Mouse (Mus musculus): ENCODE data around the gene Cnnm4. TPM values are rescaled to one million over a fixed set of nuclear protein-coding genes. Genes with fewer than 3 reads are reported as not detected.

The Cnnm4 gene
- polyA plus RNA-seq, 1 experiment from 2014 or later, result 3.8 TPM

- Histone ChIP-seq H3K27ac (no peak overlapping the region), H3K9ac (no peak overlapping the region), H3K4me2 (no peak overlapping the region), H3K4me1 (peaks cover 20% of the 10 kb centered on the region), H3K4me3 (no peak overlapping the region), H3K9me3 (replicated peaks) (no peaks in the 10 kb centered on the region), H3K27me3 (replicated peaks) (no peaks in the 10 kb centered on the region), H3K36me3 (peaks cover 6% of the 10 kb centered on the region; the same call in 1 of the 2 replicates)
- no peak for ATAC-seq
- WGBS (ENCODE audit: insufficient replicate concordance), result 45% methylated on average over 5 of the region's 5 CpGs
Observed at GRCm38 (mm10) chr1:36446841-36447240, 24.6 kb upstream of the Cnnm4 start.

GRCm38 (mm10) chr1:36454055-36454815 is 17.2 kb upstream of the Cnnm4 start:
- 70% methylated on average over 6 of the region's 6 CpGs for WGBS (ENCODE audit: insufficient replicate concordance)
- Histone ChIP-seq H3K27ac (no peak overlapping the region), H3K36me3 (no peaks in the 10 kb centered on the region), H3K4me2 (no peak overlapping the region), H3K4me1 (peaks cover 14% of the 10 kb centered on the region), H3K9ac (no peak overlapping the region), H3K27me3 (replicated peaks) (no peaks in the 10 kb centered on the region), H3K9me3 (replicated peaks) (no peaks in the 10 kb centered on the region), H3K4me3 (no peak overlapping the region)
- no peak for ATAC-seq

- no peaks in the 10 kb centered on the region for H3K36me3 ChIP-seq
- H3K4me1 ChIP-seq, result peaks cover 14% of the 10 kb centered on the region
- no peak overlapping the region for H3K4me2 ChIP-seq
- no peak overlapping the region for H3K4me3 ChIP-seq
- WGBS (ENCODE audit: insufficient replicate concordance), result 12% methylated on average over 7 of the region's 7 CpGs
- H3K27ac ChIP-seq, result no peak overlapping the region
- H3K9ac ChIP-seq, result no peak overlapping the region
- ATAC-seq, result no peak
- no peaks in the 10 kb centered on the region for H3K9me3 ChIP-seq (replicated peaks)
- no peaks in the 10 kb centered on the region for H3K27me3 ChIP-seq (replicated peaks)
Observed at GRCm38 (mm10) chr1:36457388-36458014, 13.9 kb upstream of the Cnnm4 start.

- Histone ChIP-seq H3K9me3 (replicated peaks) (no peaks in the 10 kb centered on the region), H3K4me3 (no peak overlapping the region), H3K27ac (no peak overlapping the region), H3K4me2 (no peak overlapping the region), H3K36me3 (no peaks in the 10 kb centered on the region), H3K9ac (no peak overlapping the region), H3K4me1 (peaks cover 14% of the 10 kb centered on the region), H3K27me3 (replicated peaks) (no peaks in the 10 kb centered on the region)
- 18% methylated on average over 5 of the region's 5 CpGs for WGBS (ENCODE audit: insufficient replicate concordance)
- no peak for ATAC-seq
Observed at GRCm38 (mm10) chr1:36458169-36458568, 13.3 kb upstream of the Cnnm4 start.

- Histone ChIP-seq H3K9ac (no peak overlapping the region), H3K36me3 (no peaks in the 10 kb centered on the region), H3K27me3 (replicated peaks) (peaks cover 17% of the 10 kb centered on the region; the same call in 1 of the 2 replicates), H3K4me3 (no peak overlapping the region), H3K4me2 (no peak overlapping the region), H3K4me1 (peaks cover 13% of the 10 kb centered on the region), H3K9me3 (replicated peaks) (no peaks in the 10 kb centered on the region), H3K27ac (no peak overlapping the region)
- WGBS (ENCODE audit: insufficient replicate concordance), result 20% methylated on average over 2 of the region's 2 CpGs
- ATAC-seq, result no peak
Observed at GRCm38 (mm10) chr1:36461829-36462228, 9.6 kb upstream of the Cnnm4 start.

GRCm38 (mm10) chr1:36465641-36466160 is 5.7 kb upstream of the Cnnm4 start:
- Histone ChIP-seq H3K9me3 (replicated peaks) (no peaks in the 10 kb centered on the region), H3K4me1 (peaks cover 13% of the 10 kb centered on the region), H3K27me3 (replicated peaks) (peaks cover 17% of the 10 kb centered on the region; the same call in 1 of the 2 replicates), H3K9ac (no peak overlapping the region), H3K36me3 (no peaks in the 10 kb centered on the region), H3K27ac (no peak overlapping the region), H3K4me3 (no peak overlapping the region), H3K4me2 (no peak overlapping the region)
- WGBS (ENCODE audit: insufficient replicate concordance), result 52% methylated on average over 4 of the region's 4 CpGs
- no peak for ATAC-seq

- H3K4me2 ChIP-seq, result no peak overlapping the region
- peaks cover 24% of the 10 kb centered on the region for H3K27me3 ChIP-seq (replicated peaks)
- no peak overlapping the region for H3K27ac ChIP-seq
- ATAC-seq, result no peak
- WGBS (ENCODE audit: insufficient replicate concordance), result 48% methylated on average over 5 of the region's 5 CpGs
- H3K4me1 ChIP-seq, result peaks cover 23% of the 10 kb centered on the region
- H3K4me3 ChIP-seq, result no peak overlapping the region
- no peak overlapping the region for H3K9ac ChIP-seq
- no peaks in the 10 kb centered on the region for H3K36me3 ChIP-seq
- H3K9me3 ChIP-seq (replicated peaks), result no peaks in the 10 kb centered on the region
Observed at GRCm38 (mm10) chr1:36467446-36467845, 4.0 kb upstream of the Cnnm4 start.

- H3K9me3 ChIP-seq (replicated peaks), result no peaks in the 10 kb centered on the region
- WGBS (ENCODE audit: insufficient replicate concordance), result 65% methylated on average over 2 of the region's 2 CpGs
- 0 out of 2 replicates have a peak overlapping the region, but pooled peaks have one; percentile 95 for H3K4me2 ChIP-seq
- H3K27me3 ChIP-seq (replicated peaks), result peaks cover 31% of the 10 kb centered on the region
- H3K4me3 ChIP-seq, result no peak overlapping the region
- no peak overlapping the region for H3K9ac ChIP-seq
- no peak overlapping the region for H3K27ac ChIP-seq
- no peak for ATAC-seq
- no peaks in the 10 kb centered on the region for H3K36me3 ChIP-seq
- peaks cover 48% of the 10 kb centered on the region for H3K4me1 ChIP-seq
Observed at GRCm38 (mm10) chr1:36469811-36470444, 1.5 kb upstream of the Cnnm4 start.

GRCm38 (mm10) chr1:36472106-36472440 is 653 bp downstream of the Cnnm4 start:
- Histone ChIP-seq H3K4me3 (peak overlapping the region; percentile 63), H3K27ac (peak overlapping the region; percentile 64; the same call in 1 of the 2 replicates), H3K9ac (peak overlapping the region; percentile 77), H3K4me2 (peak overlapping the region; percentile 95), H3K27me3 (replicated peaks) (peaks cover 22% of the 10 kb centered on the region), H3K36me3 (no peaks in the 10 kb centered on the region), H3K4me1 (peaks cover 64% of the 10 kb centered on the region), H3K9me3 (replicated peaks) (no peaks in the 10 kb centered on the region)
- whole genome bisulfite sequencing (ENCODE audit: insufficient replicate concordance), result 16% methylated on average over 18 of the region's 18 CpGs
- ATAC-seq, result no peak

- no peak overlapping the region for H3K9ac ChIP-seq
- ATAC-seq, result no peak
- H3K27me3 ChIP-seq (replicated peaks), result peaks cover 22% of the 10 kb centered on the region
- no peak overlapping the region for H3K4me3 ChIP-seq
- H3K36me3 ChIP-seq, result no peaks in the 10 kb centered on the region
- H3K27ac ChIP-seq, result no peak overlapping the region
- WGBS (ENCODE audit: insufficient replicate concordance), result 57% methylated on average over 10 of the region's 10 CpGs
- H3K4me2 ChIP-seq, result peak overlapping the region; percentile 95
- no peaks in the 10 kb centered on the region for H3K9me3 ChIP-seq (replicated peaks)
- peaks cover 58% of the 10 kb centered on the region for H3K4me1 ChIP-seq
Observed at GRCm38 (mm10) chr1:36473211-36473780, 1.9 kb downstream of the Cnnm4 start.

- Histone ChIP-seq H3K27me3 (replicated peaks) (peaks cover 22% of the 10 kb centered on the region), H3K9me3 (replicated peaks) (no peaks in the 10 kb centered on the region), H3K9ac (no peak overlapping the region), H3K36me3 (no peaks in the 10 kb centered on the region), H3K4me3 (no peak overlapping the region), H3K4me2 (peak overlapping the region; percentile 95), H3K27ac (no peak overlapping the region), H3K4me1 (peaks cover 58% of the 10 kb centered on the region)
- ATAC-seq, result no peak
- WGBS (ENCODE audit: insufficient replicate concordance), result 59% methylated on average over 3 of the region's 3 CpGs
Observed at GRCm38 (mm10) chr1:36474646-36475045, 3.2 kb downstream of the Cnnm4 start.

Data from liver, embryonic 12.5 days (tissue).